Mouse (Mus musculus): ENCODE data around the gene Gm16405. TPM values are rescaled to one million over a fixed set of nuclear protein-coding genes. Genes with fewer than 3 reads are reported as not detected.
"Not testable (repeated sequence)": the region's sequence is repeated elsewhere in the genome, so short reads cannot be mapped to it uniquely, and the experiment has no call there.

The Gm16405 gene
- not detected for total RNA-seq (2021)

DNA sequence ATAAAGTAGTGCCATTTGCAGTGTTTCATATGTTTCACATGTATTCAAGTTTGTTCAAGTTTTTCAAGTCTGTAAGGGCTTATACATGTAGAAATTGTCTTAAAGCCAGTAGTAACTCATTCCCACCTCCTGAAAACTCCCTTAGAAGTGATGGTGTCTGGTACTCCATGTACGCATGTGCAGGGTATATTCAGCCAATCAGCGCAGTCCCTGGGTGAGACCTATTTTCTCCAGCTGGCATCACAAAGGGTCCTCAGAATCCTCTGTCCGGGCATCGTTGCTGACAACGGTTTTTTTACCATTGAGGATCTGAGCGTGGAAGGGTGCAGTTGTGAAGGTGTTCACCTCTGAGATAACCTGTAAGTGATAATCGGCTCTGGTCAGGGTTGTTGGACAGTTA lies at the start of gene Gm16405:
Gene Gm16405, plus strand, starts transcription at position 301 of the 400 bp plus-strand sequence.
- DNase-seq (ENCODE audit: low spot score); intact Hi-C loops (cut with DNase I): not testable (repeated sequence)

Other genes starting within 250 kb of the Gm16405 start
- not detected for gene Gm16430, start 91.0 kb downstream of the Gm16405 start, total RNA-seq (2021)